Mouse (Mus musculus) stomach, embryonic 15.5 days (tissue): Measurements from ENCODE around the gene Tcf7l2. TPM values are rescaled to one million over a fixed set of nuclear protein-coding genes. Genes with fewer than 3 reads are reported as not detected.

Experiments
- ATAC-seq: fragments of 200-750 bp; cut with Nextera tagmentation; 2 replicates; pipeline ENCODE4 v1.8.0; 2017; ENCODE audit warnings: low read depth, moderate number of reproducible peaks, moderate TSS enrichment; ENCODE audit not compliant: insufficient read depth, low FRiP score
- H3K27ac ChIP-seq: fragments of 300-500 bp; sonication (generic); 2 replicates; pipeline ENCODE4 v1.5.1; 2015; ENCODE audit warnings: mild to moderate bottlenecking, inconsistent platforms
- H3K27me3 ChIP-seq: fragments of 300-500 bp; sonication (generic); replicated peaks from 2 replicates; pipeline ENCODE4 v1.6.1; 2015; ENCODE audit warnings: inconsistent platforms
- H3K36me3 ChIP-seq: fragments of 300-500 bp; sonication (generic); 2 replicates; pipeline ENCODE4 v1.6.1; 2015; ENCODE audit warnings: inconsistent platforms
- H3K4me1 ChIP-seq: fragments of 300-500 bp; sonication (generic); 2 replicates; pipeline ENCODE4 v1.6.1; 2015; ENCODE audit warnings: inconsistent platforms
- H3K4me2 ChIP-seq: fragments of 300-500 bp; sonication (generic); 2 replicates; pipeline ENCODE4 v1.6.1; 2015; ENCODE audit warnings: mild to moderate bottlenecking, inconsistent platforms
- H3K4me3 ChIP-seq: fragments of 300-500 bp; sonication (generic); replicated peaks from 2 replicates; pipeline ENCODE4 v1.5.1; 2015; ENCODE audit warnings: inconsistent platforms
- H3K9ac ChIP-seq: fragments of 300-500 bp; sonication (generic); 2 replicates; pipeline ENCODE4 v1.6.1; 2015; ENCODE audit warnings: inconsistent platforms
- H3K9me3 ChIP-seq: fragments of 300-500 bp; sonication (generic); 2 replicates; pipeline ENCODE4 v1.6.1; 2016; ENCODE audit warnings: inconsistent platforms
- WGBS: fragments of 180-500 bp; shearing (Covaris S2); methylation state at CpG from one replicate; pipeline ENCODE4 v1.1.7; 2015; 5-methylcytosine and 5-hydroxymethylcytosine counted together
- polyA plus RNA-seq: library from polyadenylated mRNA; unstranded; fragments of >200 nt; fragmentation: Nextera tagmentation; extraction: Ambion mirVana; gene quantifications from 2 replicates; pipeline ENCODE4 v1.2.1, GENCODE M21; 2015

Gene Tcf7l2
- polyA plus RNA-seq, 1 experiment from 2014 or later = 85.2 TPM

DNA sequence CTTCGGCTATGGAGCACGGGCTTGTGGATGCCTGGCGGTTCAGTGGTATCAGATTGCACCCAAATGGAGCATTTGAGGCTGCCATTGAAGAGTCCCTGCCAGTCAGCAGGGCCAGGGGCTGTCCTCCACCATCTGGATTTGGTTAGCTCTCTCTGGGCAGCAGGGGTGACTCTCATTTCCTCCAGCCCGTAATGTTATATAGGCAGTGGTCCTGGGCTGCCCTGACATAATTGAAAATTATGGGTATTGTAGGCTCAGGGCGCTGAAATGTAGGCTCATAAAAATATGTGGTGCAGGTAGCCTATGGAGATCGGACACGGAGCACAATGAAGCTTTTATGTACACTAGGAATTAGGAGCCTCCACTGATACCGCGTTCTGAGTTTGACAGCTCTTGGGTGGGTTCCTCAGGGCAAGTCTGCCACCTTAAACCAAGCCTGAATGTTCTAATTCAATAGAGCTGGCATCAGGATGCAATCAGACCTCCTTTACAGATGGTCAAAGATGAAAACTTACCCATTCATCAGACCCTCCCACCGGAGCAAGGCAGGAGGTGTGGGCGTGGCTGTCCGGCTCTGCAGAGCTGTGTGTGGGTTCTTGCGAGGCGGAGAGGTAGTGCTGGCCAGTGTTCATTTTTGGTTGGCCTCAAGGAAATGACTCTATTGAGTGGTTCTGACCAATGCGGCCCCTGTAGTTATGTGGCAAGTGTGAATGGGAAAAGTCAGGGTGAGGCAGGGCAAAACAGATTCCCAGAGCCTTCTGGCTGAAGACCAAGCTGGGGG lies 73.6 kb downstream of the Tcf7l2 start:
- Histone ChIP-seq H3K27ac (no peak overlapping the region), H3K4me1 (no peaks in the 10 kb centered on the region), H3K9ac (no peak overlapping the region), H3K4me2 (no peak overlapping the region), H3K9me3 (no peaks in the 10 kb centered on the region), H3K27me3 (no peaks in the 10 kb centered on the region), H3K36me3 (peaks cover 10% of the 10 kb centered on the region), H3K4me3 (no peak overlapping the region)
- ATAC-seq = no peak
- 66% methylated on average over 15 of the region's 15 CpGs for WGBS

DNA sequence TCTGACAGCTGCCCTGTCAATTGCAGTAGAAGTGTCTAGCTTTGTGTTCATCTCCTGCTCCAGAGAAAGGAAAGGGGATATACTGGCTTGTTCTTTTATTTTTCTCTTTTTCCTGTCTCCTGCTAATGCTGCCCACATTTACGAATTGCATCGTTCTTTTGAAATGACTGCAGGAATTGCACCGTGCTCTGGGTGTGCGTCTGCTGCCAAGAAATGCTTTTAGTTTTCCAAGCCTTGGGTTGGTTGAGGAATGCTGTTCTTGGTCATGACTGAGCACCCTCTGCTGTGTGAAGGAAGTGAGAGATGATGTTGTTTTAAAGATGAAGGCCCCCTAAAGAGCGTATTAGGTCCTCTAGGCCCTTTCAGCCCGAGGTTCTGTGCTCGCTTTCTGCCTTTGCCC lies 75.4 kb downstream of the Tcf7l2 start:
- Histone ChIP-seq H3K27ac (no peak overlapping the region), H3K27me3 (no peaks in the 10 kb centered on the region), H3K9ac (no peak overlapping the region), H3K36me3 (peaks cover 10% of the 10 kb centered on the region), H3K4me3 (no peak overlapping the region), H3K4me1 (no peaks in the 10 kb centered on the region), H3K9me3 (no peaks in the 10 kb centered on the region), H3K4me2 (no peak overlapping the region)
- 77% methylated on average over 7 of the region's 7 CpGs for WGBS
- no peak for ATAC-seq

DNA sequence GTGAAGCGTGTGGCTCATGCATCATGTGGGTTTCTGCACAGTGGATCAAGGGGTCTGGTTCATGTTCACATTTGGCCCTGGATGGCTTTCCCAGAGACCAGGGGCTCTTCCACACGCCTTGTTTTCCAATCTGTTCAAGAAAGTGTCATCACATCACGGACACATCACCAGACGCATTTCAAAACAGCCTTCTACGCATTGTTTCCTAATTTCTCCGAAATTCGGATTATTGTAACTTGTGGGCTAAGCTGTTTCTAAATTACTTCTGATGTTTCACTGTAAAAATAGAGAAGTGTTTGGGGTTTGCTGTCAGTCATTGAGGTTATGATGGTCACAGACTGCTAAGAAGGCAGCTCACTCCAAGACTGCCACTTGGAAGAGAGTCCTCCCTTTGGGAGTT lies 78.6 kb downstream of the Tcf7l2 start:
- H3K4me3 ChIP-seq = no peak overlapping the region
- H3K27ac ChIP-seq = no peak overlapping the region
- peaks cover 4% of the 10 kb centered on the region; the same call in 1 of the 2 replicates for H3K4me1 ChIP-seq
- no peak for ATAC-seq
- H3K27me3 ChIP-seq = no peaks in the 10 kb centered on the region
- no peak overlapping the region for H3K9ac ChIP-seq
- no peaks in the 10 kb centered on the region for H3K9me3 ChIP-seq
- peaks cover 10% of the 10 kb centered on the region for H3K36me3 ChIP-seq
- H3K4me2 ChIP-seq = no peak overlapping the region
- WGBS = 87% methylated on average over 7 of the region's 7 CpGs

DNA sequence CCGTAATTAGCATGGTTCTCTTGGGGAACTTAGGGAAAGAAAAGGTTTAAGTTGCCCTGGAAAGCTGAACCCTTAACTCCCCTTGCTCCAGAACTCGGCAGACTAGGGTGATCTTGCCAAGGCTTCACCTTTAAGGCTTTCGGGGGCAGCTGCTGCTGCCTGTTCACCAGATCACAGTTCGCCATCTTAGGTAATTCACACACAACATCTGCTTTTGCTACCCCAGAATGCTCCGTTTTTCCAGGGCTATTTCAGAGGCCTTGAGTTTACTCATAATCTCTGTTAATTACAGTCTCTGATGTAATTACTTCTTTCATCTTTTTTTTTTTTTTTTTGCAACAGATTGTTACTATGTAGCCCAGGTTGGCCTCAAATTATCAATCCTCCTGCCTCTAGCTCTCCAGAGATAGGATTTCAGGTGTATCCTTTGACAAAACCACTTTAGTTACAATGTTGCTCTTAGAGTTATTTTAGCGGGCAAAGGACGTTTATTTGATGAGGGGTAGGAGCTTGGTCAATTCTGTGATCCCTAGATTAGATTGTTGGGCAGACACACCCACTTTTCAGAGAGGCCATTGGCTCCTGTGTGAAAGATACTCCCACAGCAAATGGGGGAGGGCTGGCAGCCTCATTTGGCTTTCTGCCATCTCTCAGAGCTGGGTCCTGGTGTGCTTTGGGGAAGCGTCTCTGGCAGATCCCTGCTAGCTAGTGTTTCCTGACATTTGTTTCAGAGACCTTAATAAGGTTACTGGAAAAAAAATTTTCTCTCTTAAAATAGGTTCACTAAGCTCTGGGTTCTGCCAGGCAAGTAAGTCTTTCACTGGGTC lies 83.6 kb downstream of the Tcf7l2 start:
- 44% methylated on average over 8 of the region's 8 CpGs for WGBS
- Histone ChIP-seq H3K4me2 (no peak overlapping the region), H3K9ac (no peak overlapping the region), H3K9me3 (no peaks in the 10 kb centered on the region), H3K4me3 (no peak overlapping the region), H3K27ac (peak overlapping the region; percentile 32; the same call in 1 of the 2 replicates), H3K27me3 (no peaks in the 10 kb centered on the region), H3K4me1 (peaks cover 29% of the 10 kb centered on the region), H3K36me3 (peaks cover 8% of the 10 kb centered on the region; the same call in 1 of the 2 replicates)
- peak; percentile 48 for ATAC-seq

DNA sequence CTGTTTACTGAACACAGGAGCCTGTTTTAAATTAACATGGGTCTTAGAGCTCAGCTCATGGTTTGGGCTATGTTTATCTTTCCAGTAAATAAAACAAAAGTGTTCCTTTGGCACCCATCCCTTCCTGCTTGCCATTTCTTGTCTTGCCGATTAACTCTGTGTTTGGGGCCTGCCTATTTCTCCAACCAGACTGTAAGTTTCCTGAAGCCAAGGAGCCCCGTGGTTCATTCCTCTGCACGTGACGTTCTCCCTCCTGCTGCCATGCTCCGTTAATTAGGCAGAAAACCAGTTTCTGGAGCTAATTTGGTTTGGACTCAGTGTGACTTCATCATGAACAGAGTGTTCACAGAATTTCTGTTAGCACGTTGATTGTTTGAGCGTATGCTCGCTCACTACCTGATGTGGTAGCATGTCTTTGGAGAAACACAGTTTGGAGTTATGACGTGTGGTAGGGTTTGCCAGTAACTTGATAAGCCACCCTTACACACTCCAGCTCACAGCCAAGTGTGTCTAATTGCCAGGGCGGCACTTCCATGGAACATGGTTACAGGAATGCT lies 84.4 kb downstream of the Tcf7l2 start:
- no peak overlapping the region for H3K9ac ChIP-seq
- peak overlapping the region; percentile 32; the same call in 1 of the 2 replicates for H3K27ac ChIP-seq
- H3K36me3 ChIP-seq = peaks cover 9% of the 10 kb centered on the region; the same call in 1 of the 2 replicates
- peaks cover 31% of the 10 kb centered on the region for H3K4me1 ChIP-seq
- H3K4me2 ChIP-seq = no peak overlapping the region
- H3K27me3 ChIP-seq = no peaks in the 10 kb centered on the region
- H3K9me3 ChIP-seq = no peaks in the 10 kb centered on the region
- WGBS = 72% methylated on average over 10 of the region's 10 CpGs
- ATAC-seq = no peak
- H3K4me3 ChIP-seq = no peak overlapping the region

DNA sequence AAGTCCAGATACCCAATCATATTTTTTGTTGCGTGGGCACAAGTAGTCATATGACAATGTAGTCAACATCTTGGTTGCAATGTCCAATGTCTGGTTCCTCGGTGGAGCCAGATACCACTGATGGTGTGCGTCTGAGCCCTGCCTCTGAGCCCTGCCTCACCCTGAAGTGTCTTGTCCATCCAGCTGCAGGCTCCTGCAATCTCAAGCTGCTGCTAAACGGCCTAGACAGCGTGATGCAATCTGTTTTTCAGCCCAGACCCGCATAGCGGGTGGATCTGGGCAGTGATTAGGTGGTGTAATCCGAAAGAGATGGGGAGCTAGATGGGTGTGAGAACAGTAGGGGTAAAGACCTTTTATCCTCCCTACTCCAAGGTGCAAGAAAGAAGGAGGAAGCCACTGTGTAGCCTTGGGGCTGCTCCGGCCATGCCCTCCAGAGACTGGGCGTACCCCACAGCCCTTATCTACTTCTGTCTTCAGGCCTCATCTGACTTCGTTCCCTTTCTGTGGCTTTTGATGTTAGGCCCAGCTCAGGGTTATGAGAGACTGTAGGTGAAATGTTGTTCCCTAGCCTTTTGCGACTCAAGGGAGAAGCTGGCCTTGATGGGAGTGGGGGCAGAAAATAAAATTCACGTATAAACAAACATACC lies 86.1 kb downstream of the Tcf7l2 start:
- Histone ChIP-seq H3K36me3 (peaks cover 10% of the 10 kb centered on the region; the same call in 1 of the 2 replicates), H3K27me3 (no peaks in the 10 kb centered on the region), H3K9me3 (no peaks in the 10 kb centered on the region), H3K9ac (no peak overlapping the region), H3K4me1 (peaks cover 34% of the 10 kb centered on the region), H3K4me3 (no peak overlapping the region), H3K27ac (no peak overlapping the region), H3K4me2 (no peak overlapping the region)
- WGBS = 61% methylated on average over 13 of the region's 13 CpGs
- peak; percentile 32; the same call in 1 of the 2 replicates for ATAC-seq

DNA sequence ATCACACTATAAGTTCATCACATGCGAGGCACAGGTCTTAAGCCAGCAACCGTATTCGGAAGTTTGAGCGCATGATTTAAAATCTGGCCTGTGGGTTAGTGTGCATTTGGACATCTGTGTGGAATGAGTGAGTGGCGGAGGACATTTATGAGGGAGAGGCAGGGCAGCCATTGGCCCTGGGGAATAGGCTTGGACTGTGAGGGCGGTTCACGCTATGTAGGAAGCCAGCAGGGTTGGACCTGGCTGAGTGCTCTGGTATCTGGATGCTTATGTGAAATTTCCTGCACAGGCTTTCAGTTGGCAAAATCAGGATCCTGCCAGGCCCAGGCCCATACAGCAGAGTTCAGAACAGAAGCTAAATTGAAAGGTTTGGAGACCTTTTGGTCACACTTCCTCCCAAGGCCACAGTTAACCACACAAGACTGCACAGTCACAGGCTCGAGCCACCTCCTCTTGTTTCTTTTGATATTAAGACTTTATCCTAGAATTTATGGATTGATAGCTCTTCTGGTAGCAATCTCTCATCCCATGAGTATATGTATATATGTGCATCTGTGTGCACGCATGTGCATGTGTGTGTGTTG lies 89.4 kb downstream of the Tcf7l2 start:
- no peak for ATAC-seq
- H3K4me1 ChIP-seq = peaks cover 21% of the 10 kb centered on the region; the same call in 1 of the 2 replicates

DNA sequence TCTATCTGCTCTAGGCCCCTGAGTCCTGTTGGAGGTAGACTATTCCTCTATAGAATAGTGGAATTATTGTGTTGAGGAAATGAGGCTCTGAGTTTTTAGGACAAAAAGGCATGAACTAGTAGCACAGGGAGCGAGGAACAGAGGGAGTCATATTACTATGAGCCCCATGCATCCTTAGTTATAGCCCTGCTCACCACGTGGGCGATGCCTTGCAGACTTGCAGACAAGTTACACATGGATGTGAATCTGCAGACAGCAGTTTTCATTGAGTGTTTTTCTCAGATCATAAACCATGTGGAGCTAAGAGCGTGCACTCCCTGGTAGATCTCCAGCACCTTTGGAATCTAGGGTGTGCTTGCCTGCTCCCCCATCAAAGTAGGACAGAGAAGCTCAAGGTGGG lies 90.5 kb downstream of the Tcf7l2 start:
- ATAC-seq = no peak
- H3K4me1 ChIP-seq = peaks cover 23% of the 10 kb centered on the region; the same call in 1 of the 2 replicates
- WGBS = 61% methylated on average over 4 of the region's 4 CpGs

More for the DNA sequence above, 89.4 kb downstream of the Tcf7l2 start:
- H3K27ac ChIP-seq = no peak overlapping the region
- H3K4me3 ChIP-seq = no peak overlapping the region
- H3K9ac ChIP-seq = no peak overlapping the region
- 85% methylated on average over 9 of the region's 9 CpGs for WGBS
- H3K36me3 ChIP-seq = peaks cover 15% of the 10 kb centered on the region; the same call in 1 of the 2 replicates
- no peak overlapping the region for H3K4me2 ChIP-seq
- H3K9me3 ChIP-seq = no peaks in the 10 kb centered on the region
- no peaks in the 10 kb centered on the region for H3K27me3 ChIP-seq

DNA sequence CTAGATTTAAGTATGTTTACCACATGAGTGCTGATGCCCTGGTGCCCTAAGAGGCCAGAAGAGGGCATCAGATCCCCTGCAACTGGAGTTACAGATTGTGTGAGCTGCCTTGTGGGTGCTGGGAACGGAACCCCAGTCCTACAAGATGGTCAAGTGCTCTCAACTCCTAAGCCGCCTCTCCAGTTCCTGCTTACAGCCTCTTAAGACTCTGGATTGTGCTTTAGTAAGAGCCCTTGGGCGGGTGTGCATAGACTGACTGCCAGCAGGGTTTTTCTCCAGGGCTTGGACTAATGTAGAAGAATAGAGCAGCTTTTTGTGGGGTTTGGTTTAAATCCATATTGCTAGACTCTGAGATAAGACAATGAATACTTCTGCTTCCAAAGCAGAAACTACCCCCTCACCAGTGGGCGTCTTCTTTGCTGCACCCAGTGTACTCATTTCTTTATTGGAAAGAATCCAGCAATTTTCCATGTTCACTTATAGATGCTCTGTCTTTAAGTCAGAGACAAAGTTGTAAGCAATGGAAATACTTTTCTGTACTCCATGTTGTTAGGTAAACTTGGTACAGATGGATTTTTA lies 92.3 kb downstream of the Tcf7l2 start:
- no peak overlapping the region for H3K9ac ChIP-seq
- H3K4me1 ChIP-seq = peaks cover 30% of the 10 kb centered on the region
- ATAC-seq = no peak
- no peak overlapping the region for H3K4me2 ChIP-seq
- no peak overlapping the region for H3K4me3 ChIP-seq
- no peak overlapping the region for H3K27ac ChIP-seq
- no peaks in the 10 kb centered on the region for H3K27me3 ChIP-seq
- whole genome bisulfite sequencing = 89% methylated on average over 4 of the region's 4 CpGs
- no peaks in the 10 kb centered on the region for H3K9me3 ChIP-seq
- 0 out of 2 replicates have a peak, but pooled peaks cover 6% of the 10 kb centered on the region for H3K36me3 ChIP-seq

More for the DNA sequence above, 90.5 kb downstream of the Tcf7l2 start:
- Histone ChIP-seq H3K9me3 (no peaks in the 10 kb centered on the region), H3K27me3 (no peaks in the 10 kb centered on the region), H3K9ac (no peak overlapping the region), H3K36me3 (peaks cover 10% of the 10 kb centered on the region; the same call in 1 of the 2 replicates), H3K27ac (no peak overlapping the region), H3K4me2 (no peak overlapping the region), H3K4me3 (no peak overlapping the region)

DNA sequence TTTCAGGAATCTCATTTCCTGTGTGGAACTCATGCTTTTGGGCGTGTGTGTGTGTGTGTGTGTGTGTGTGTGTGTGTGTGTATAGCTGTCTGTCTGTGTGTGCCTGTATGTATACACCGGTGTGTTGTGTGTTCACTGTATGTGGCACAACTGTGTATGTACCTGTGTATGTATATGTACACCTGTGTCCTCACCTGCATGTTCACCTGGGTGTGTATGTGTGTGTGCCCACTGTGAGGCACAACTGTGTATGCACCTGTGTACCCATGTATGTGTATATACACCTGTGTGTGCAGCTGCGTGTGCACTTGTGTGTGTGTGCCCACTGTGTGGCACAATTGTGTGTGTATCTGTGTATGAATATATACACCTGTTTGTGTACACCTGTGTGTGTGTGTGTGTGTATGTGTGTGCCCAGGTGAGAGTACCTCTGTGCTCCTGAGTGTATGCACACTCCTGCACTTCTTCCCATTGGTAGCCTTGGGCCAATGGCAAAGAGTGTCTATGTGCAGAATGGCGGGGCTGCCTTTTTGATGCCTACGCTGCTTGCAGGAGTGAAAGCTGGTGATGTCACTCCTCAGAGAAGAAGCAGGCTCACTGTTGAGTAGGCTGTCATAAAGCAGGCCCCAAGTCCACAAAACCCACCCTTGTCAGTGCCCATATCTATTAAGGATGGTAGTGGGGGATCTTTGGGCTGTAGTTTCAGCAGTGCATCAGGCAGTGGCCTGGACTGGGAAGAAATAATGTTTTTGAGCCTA lies 95.5 kb downstream of the Tcf7l2 start:
- Histone ChIP-seq H3K9me3 (no peaks in the 10 kb centered on the region), H3K27me3 (no peaks in the 10 kb centered on the region), H3K9ac (no peak overlapping the region), H3K4me3 (no peak overlapping the region), H3K36me3 (0 out of 2 replicates have a peak, but pooled peaks cover 4% of the 10 kb centered on the region), H3K4me2 (no peak overlapping the region), H3K27ac (peak overlapping the region; percentile 87), H3K4me1 (peaks cover 48% of the 10 kb centered on the region)
- 78% methylated on average over 5 of the region's 5 CpGs for WGBS
- no peak for ATAC-seq
